ENCODE assay signal across 8 mouse cellular contexts in the genomic region with DNA sequence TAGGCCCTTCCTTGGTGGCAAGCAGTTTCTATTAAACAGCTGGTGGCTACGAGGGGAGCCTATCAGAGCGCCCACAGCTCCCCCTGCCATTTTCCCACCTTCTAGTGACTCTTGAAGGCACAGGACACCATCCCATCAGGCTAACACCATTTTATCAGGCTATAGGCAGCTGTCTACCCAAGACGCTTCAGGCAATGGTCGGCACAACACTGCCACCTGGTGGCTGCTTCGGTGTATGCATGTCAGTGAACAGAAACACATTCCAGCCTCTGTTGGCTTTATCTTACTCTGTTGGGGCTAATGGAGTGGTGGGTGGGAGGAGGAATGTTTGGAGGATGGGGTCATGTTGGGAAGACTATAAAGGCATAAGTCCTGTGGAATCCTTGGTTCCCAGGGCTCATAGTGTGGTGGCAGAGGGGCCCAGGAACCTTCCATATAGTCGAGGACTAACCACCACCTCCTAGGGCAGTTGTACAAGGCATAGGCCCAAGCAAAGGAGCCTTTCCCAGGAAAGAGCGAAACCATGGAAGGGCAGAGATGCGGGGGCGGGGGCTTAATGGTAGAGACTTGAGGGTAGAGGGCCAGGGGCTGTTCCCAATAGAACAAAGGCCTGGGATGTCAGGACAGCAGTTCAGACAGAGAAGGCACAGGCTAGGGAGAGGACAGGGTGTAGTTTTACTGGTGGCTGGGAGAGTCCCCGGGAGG.
DNase-seq lines count a peak whose midpoint lies in the region; ATAC-seq lines count a peak whose summit lies in the region.

No protein-coding gene starts in this region.

- H3K4me1 ChIP-seq in liver, embryonic 11.5 days (replicated peaks; ENCODE audit: control insufficient read depth, insufficient read depth, low read length): no peaks in the 10 kb centered on the region
- H3K4me1 ChIP-seq in neural tube, embryonic 12.5 days: peaks cover 15% of the 10 kb centered on the region

- peak; percentile 84 to 91 for DNase-seq in left cerebral cortex, adult 18-20 months (ENCODE audit: low spot score in 2 of 2)
- DNase-seq in left cerebral cortex, adult 11 months (ENCODE audit: low spot score): no peak
- peak; percentile 93 to 96 for DNase-seq in cerebellum, postnatal 10 days
- DNase-seq in frontal cortex, postnatal 14 days (ENCODE audit: low spot score in 2 of 2): peak; percentile 57 to 87
- DNase-seq in kidney, adult 9 months: peak; percentile 66
- peak; percentile 76 for DNase-seq in liver, embryonic 11.5 days (ENCODE audit: low spot score)
- peak; percentile 91 for DNase-seq in testis, postnatal 10 days (ENCODE audit: low spot score)

- no peak overlapping the region for H3K4me2 ChIP-seq in liver, embryonic 11.5 days
- no peak overlapping the region for H3K4me2 ChIP-seq in neural tube, embryonic 12.5 days (replicated peaks)

- H3K27me3 ChIP-seq in liver, embryonic 11.5 days (replicated peaks; ENCODE audit: control insufficient read depth, insufficient read depth, low read length): no peaks in the 10 kb centered on the region
- H3K27me3 ChIP-seq in neural tube, embryonic 12.5 days (replicated peaks): no peaks in the 10 kb centered on the region

- H3K27ac ChIP-seq in liver, embryonic 11.5 days (ENCODE audit: low read depth, low read length): no peak overlapping the region
- H3K27ac ChIP-seq in neural tube, embryonic 12.5 days: no peak overlapping the region; the same call in 1 of the 2 replicates

- H3K4me3 ChIP-seq in liver, embryonic 11.5 days (ENCODE audit: low read depth, low read length): no peak overlapping the region
- H3K4me3 ChIP-seq in neural tube, embryonic 12.5 days: no peak overlapping the region

- WGBS in liver, embryonic 11.5 days: 36% methylated on average over 10 of the region's 10 CpGs
- 41% methylated on average over 10 of the region's 10 CpGs for WGBS in neural tube, embryonic 12.5 days

- no peak overlapping the region for H3K9ac ChIP-seq in liver, embryonic 11.5 days (ENCODE audit: low read depth, low read length)
- peak overlapping the region; percentile 10; the same call in 1 of the 2 replicates for H3K9ac ChIP-seq in neural tube, embryonic 12.5 days

- ATAC-seq in liver, embryonic 11.5 days (replicated peaks; ENCODE audit: low FRiP score): no peak
- peak; percentile 48 for ATAC-seq in neural tube, embryonic 12.5 days (ENCODE audit: low FRiP score, low read depth)

- no peaks in the 10 kb centered on the region for H3K9me3 ChIP-seq in liver, embryonic 11.5 days (ENCODE audit: control insufficient read depth, low read length)
- no peaks in the 10 kb centered on the region for H3K9me3 ChIP-seq in neural tube, embryonic 12.5 days

- H3K36me3 ChIP-seq in liver, embryonic 11.5 days (ENCODE audit: control insufficient read depth, insufficient read depth, low read length): no peaks in the 10 kb centered on the region
- peaks cover 38% of the 10 kb centered on the region for H3K36me3 ChIP-seq in neural tube, embryonic 12.5 days
